8 mouse cellular contexts compared by ENCODE assay signal in genomic region chr6:30804389-30805052, GRCm38 (mm10).
DNase-seq lines count a peak whose midpoint lies in the region; ATAC-seq and TF ChIP-seq lines count a peak whose summit lies in the region.
"Not testable (repeated sequence)": the region's sequence is repeated elsewhere in the genome, so short reads cannot be mapped to it uniquely, and the experiment has no call there.

No protein-coding gene starts in this region.

- peak; percentile 4 for DNase-seq in Muller cell, postnatal 12 days (ENCODE audit: inconsistent ontology term)
- peak; percentile 34 to 35 for DNase-seq in cerebellum, postnatal 25 days
- DNase-seq in gastrocnemius, adult 2 months, result peak; percentile 20
- DNase-seq in layer of hippocampus, postnatal 25 days (ENCODE audit: extremely low spot score in 1 of 2, low spot score in 1 of 2), result peak; percentile 7 to 36
- peak; percentile 62 for DNase-seq in testis, postnatal 10 days (ENCODE audit: low spot score)

- not testable (repeated sequence) for TF ChIP-seq CTCF in gastrocnemius, adult 2 months (IDR thresholded peaks at IDR 0.05)

- not testable (repeated sequence) for H3K4me2 ChIP-seq in hindbrain, embryonic 13.5 days; lung, embryonic 16.5 days (ENCODE audit: low read depth, low read length); neural tube, embryonic 15.5 days

- H3K4me1 ChIP-seq in hindbrain, embryonic 13.5 days (replicated peaks); lung, embryonic 16.5 days (replicated peaks; ENCODE audit: control insufficient read depth, insufficient read depth, low read length); neural tube, embryonic 15.5 days: not testable (repeated sequence)

- H3K27ac ChIP-seq in gastrocnemius, adult 2 months; lung, embryonic 16.5 days (ENCODE audit: low read length); neural tube, embryonic 15.5 days (replicated peaks): not testable (repeated sequence)
- H3K27ac ChIP-seq in hindbrain, embryonic 13.5 days, result peak overlapping the region; percentile 4; the same call in 1 of the 2 replicates

- not testable (repeated sequence) for H3K27me3 ChIP-seq in hindbrain, embryonic 13.5 days; lung, embryonic 16.5 days (ENCODE audit: control insufficient read depth, insufficient read depth, low read depth, low read length); neural tube, embryonic 15.5 days (replicated peaks)

- ATAC-seq in hindbrain, embryonic 13.5 days (ENCODE audit: low FRiP score), result peak; percentile 89
- ATAC-seq in lung, embryonic 16.5 days (ENCODE audit: low read depth), result peak; percentile 79
- ATAC-seq in neural tube, embryonic 15.5 days (ENCODE audit: low FRiP score), result peak; percentile 83

- H3K4me3 ChIP-seq in gastrocnemius, adult 2 months; hindbrain, embryonic 13.5 days; lung, embryonic 16.5 days (ENCODE audit: low read length); neural tube, embryonic 15.5 days (replicated peaks): not testable (repeated sequence)

- H3K9ac ChIP-seq in hindbrain, embryonic 13.5 days; lung, embryonic 16.5 days (ENCODE audit: low read length); neural tube, embryonic 15.5 days (replicated peaks): not testable (repeated sequence)

- intact Hi-C loops in gastrocnemius, adult 2 months (cut with DNase I), result not testable (repeated sequence)

- not testable (repeated sequence) for H3K9me3 ChIP-seq in hindbrain, embryonic 13.5 days; lung, embryonic 16.5 days (ENCODE audit: control insufficient read depth, low read length); neural tube, embryonic 15.5 days (replicated peaks)

- peaks cover 29% of the 10 kb centered on the region for H3K36me3 ChIP-seq in hindbrain, embryonic 13.5 days
- not testable (repeated sequence) for H3K36me3 ChIP-seq in lung, embryonic 16.5 days (ENCODE audit: control insufficient read depth, insufficient read depth, low read length)
- H3K36me3 ChIP-seq in neural tube, embryonic 15.5 days, result peaks cover 28% of the 10 kb centered on the region

- WGBS in hindbrain, embryonic 13.5 days, result 85% methylated on average over 6 of the region's 6 CpGs
- WGBS in lung, embryonic 16.5 days, result 70% methylated on average over 6 of the region's 6 CpGs
- whole genome bisulfite sequencing in neural tube, embryonic 15.5 days, result 88% methylated on average over 6 of the region's 6 CpGs

Comparison
In these comparisons a context has a peak if more than half of its experiments do, and no peak if none do; other contexts are left out.
1. DNase-seq: peak in every context shown above with its lines; median percentile 62 in testis, postnatal 10 days; 34 in cerebellum, postnatal 25 days; 22 in layer of hippocampus, postnatal 25 days; 20 in gastrocnemius, adult 2 months; 4 in Muller cell, postnatal 12 days.